Mouse (Mus musculus) heart, adult 2 months (tissue): ENCODE results near the gene Ppp1r1c.

Experiments
- CTCF ChIP-seq: fragments of 200-600 bp; IDR thresholded peaks from 2 replicates; pipeline ENCODE4 v1.8.1; 2022; ENCODE audit warnings: antibody characterized with exemption, mild to moderate bottlenecking, moderate library complexity
- EP300 ChIP-seq: fragments of 200-500 bp; IDR thresholded peaks from 2 replicates; pipeline ENCODE4 v1.6.1; 2011; ENCODE audit warnings: low read depth, low read length, control low read depth; ENCODE audit not compliant: insufficient read depth
- POLR2A ChIP-seq: fragments of 200-500 bp; IDR thresholded peaks from 2 replicates; pipeline ENCODE4 v1.6.1; 2011; ENCODE audit warnings: mild to moderate bottlenecking, low read depth, low read length, control low read depth; ENCODE audit not compliant: insufficient read depth

GRCm38 (mm10) chr2:79683258-79683657, 24.3 kb upstream of the Ppp1r1c start:
- no peak for TF ChIP-seq POLR2A
- TF ChIP-seq CTCF: no peak
- no peak for TF ChIP-seq EP300
